Comparison of ENCODE assay signal across 8 mouse cellular contexts in the genomic region with DNA sequence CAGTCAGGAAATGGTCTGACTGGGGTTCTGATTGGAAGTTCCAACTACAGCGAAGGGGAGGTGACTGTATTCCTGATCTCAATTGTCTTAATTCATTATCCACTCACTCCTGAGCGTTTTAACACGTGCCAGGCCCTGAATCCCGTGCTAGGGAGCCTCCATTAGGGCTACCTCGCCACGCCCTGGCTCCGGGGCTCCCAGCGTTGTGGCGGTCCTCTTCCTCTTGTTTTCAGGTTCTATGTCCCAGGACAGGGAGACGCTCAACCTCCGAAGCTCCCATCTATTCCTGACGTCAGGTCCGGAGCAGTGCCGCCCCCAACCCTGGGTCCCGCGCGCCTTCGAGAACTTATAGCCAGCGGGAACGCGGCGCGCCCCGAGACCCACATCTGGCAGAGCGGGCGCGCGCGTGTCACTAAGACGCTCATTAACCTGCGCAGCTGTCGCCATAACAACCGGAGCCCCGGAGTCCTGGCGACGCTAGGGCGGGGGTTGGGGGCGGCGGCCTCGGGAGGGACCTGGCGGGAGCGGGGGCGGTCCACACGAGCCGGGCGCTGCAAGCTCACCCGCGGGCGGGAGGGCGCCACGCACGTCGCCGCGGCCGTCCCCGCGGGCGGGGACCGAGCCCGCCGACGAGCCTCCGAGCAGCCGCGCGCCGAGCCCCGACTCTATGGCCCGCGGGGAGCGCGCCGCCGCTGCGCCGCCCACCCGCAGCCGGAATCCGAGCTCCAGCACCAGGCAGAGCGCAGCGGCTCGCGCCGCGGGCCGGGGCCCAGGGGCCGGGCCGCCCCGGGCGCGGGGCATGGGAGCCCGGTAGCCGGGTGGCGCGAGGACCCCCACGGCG. TPM values are rescaled to one million over a fixed set of nuclear protein-coding genes. Genes with fewer than 3 reads are reported as not detected.
DNase-seq lines count a peak whose midpoint lies in the region; ATAC-seq and TF ChIP-seq lines count a peak whose summit lies in the region.

Neurl1a (plus strand) TSS at position 390 of the 841 bp plus-strand sequence.

- H3K9me3 ChIP-seq in intestine, embryonic 16.5 days (ENCODE audit: control insufficient read depth, low read length) = no peaks in the 10 kb centered on the region; the same call in 1 of the 2 replicates
- H3K9me3 ChIP-seq in limb, embryonic 14.5 days (ENCODE audit: control insufficient read depth, low read length) = peaks cover 5% of the 10 kb centered on the region; the same call in 1 of the 2 replicates
- H3K9me3 ChIP-seq in midbrain, embryonic 16.5 days (replicated peaks; ENCODE audit: control insufficient read depth, low read length, poor library complexity, severe bottlenecking) = peaks cover 4% of the 10 kb centered on the region; the same call in 1 of the 2 replicates

- H3K27me3 ChIP-seq in intestine, embryonic 16.5 days (replicated peaks; ENCODE audit: control insufficient read depth, insufficient read depth, low read length) = peaks cover 7% of the 10 kb centered on the region
- H3K27me3 ChIP-seq in limb, embryonic 14.5 days (ENCODE audit: control insufficient read depth, insufficient read depth, low read length) = peaks cover 17% of the 10 kb centered on the region
- 0 out of 2 replicates have a peak, but pooled peaks cover 4% of the 10 kb centered on the region for H3K27me3 ChIP-seq in midbrain, embryonic 16.5 days (ENCODE audit: control insufficient read depth, insufficient read depth, low read depth, low read length)

- no peaks in the 10 kb centered on the region; the same call in 1 of the 2 replicates for H3K4me1 ChIP-seq in cortical plate, adult 2 months (ENCODE audit: control insufficient read depth, insufficient read depth, low read length)
- no peaks in the 10 kb centered on the region; the same call in 1 of the 2 replicates for H3K4me1 ChIP-seq in intestine, embryonic 16.5 days (ENCODE audit: control insufficient read depth, insufficient read depth, low read length)
- H3K4me1 ChIP-seq in limb, embryonic 14.5 days (ENCODE audit: control insufficient read depth, insufficient read depth, low read length) = peaks cover 6% of the 10 kb centered on the region
- peaks cover 11% of the 10 kb centered on the region for H3K4me1 ChIP-seq in midbrain, embryonic 16.5 days (ENCODE audit: control insufficient read depth, insufficient read depth, low read length)

- H3K9ac ChIP-seq in intestine, embryonic 16.5 days (ENCODE audit: low read depth, low read length) = peak within 1 kb of the TSS; percentile 78
- peak within 1 kb of the TSS; percentile 68 for H3K9ac ChIP-seq in limb, embryonic 14.5 days (ENCODE audit: low read depth, low read length, severe bottlenecking)
- peak within 1 kb of the TSS; percentile 81 for H3K9ac ChIP-seq in midbrain, embryonic 16.5 days (ENCODE audit: low read depth, low read length)

- H3K36me3 ChIP-seq in intestine, embryonic 16.5 days (ENCODE audit: control insufficient read depth, insufficient read depth, low read length) = no peaks in the 10 kb centered on the region
- H3K36me3 ChIP-seq in limb, embryonic 14.5 days (ENCODE audit: control insufficient read depth, insufficient read depth, low read length) = no peaks in the 10 kb centered on the region
- no peaks in the 10 kb centered on the region for H3K36me3 ChIP-seq in midbrain, embryonic 16.5 days (ENCODE audit: control insufficient read depth, insufficient read depth, low read length)

- peak; percentile 94 for DNase-seq in heart, adult 11 months
- no peak for DNase-seq in heart, adult 9 months (ENCODE audit: low spot score in 2 of 2)
- peak; percentile 50 for DNase-seq in gastrocnemius, postnatal 10 days
- DNase-seq in limb, embryonic 14.5 days (ENCODE audit: low spot score) = peak; percentile 79
- peak; percentile 66 for DNase-seq in testis, postnatal 10 days (ENCODE audit: low spot score)

- 0 out of 2 replicates have a peak within 1 kb of the TSS, but pooled peaks have one; percentile 72 for H3K27ac ChIP-seq in cortical plate, adult 2 months (ENCODE audit: insufficient read depth, low read length)
- H3K27ac ChIP-seq in intestine, embryonic 16.5 days (ENCODE audit: low read length) = peak within 1 kb of the TSS; percentile 28
- no peak within 1 kb of the TSS for H3K27ac ChIP-seq in limb, embryonic 14.5 days (replicated peaks; ENCODE audit: low read depth, low read length)
- peak within 1 kb of the TSS; percentile 84 for H3K27ac ChIP-seq in midbrain, embryonic 16.5 days (ENCODE audit: low read length)

- TF ChIP-seq CTCF in cortical plate, adult 2 months (IDR thresholded peaks at IDR 0.05; ENCODE audit: extremely low read depth, insufficient read depth, low read length) = no peak

- TF ChIP-seq POLR2A in cortical plate, adult 2 months (IDR thresholded peaks at IDR 0.05; ENCODE audit: extremely low read depth, insufficient read depth, low read length) = no peak
- no peak for TF ChIP-seq POLR2A in limb, embryonic 14.5 days (IDR thresholded peaks at IDR 0.05; ENCODE audit: borderline replicate concordance, extremely low read depth, insufficient read depth, insufficient read length)

- peak; percentile 74 for ATAC-seq in intestine, embryonic 16.5 days
- peak; percentile 73 for ATAC-seq in limb, embryonic 14.5 days (ENCODE audit: low FRiP score, low read depth)
- ATAC-seq in midbrain, embryonic 16.5 days = peak; percentile 79

- H3K4me3 ChIP-seq in cortical plate, adult 2 months (ENCODE audit: insufficient read depth, low read length) = peak within 1 kb of the TSS; percentile 92
- H3K4me3 ChIP-seq in intestine, embryonic 16.5 days (ENCODE audit: low read length) = peak within 1 kb of the TSS; percentile 72
- H3K4me3 ChIP-seq in limb, embryonic 14.5 days (replicated peaks; ENCODE audit: low read length) = peak within 1 kb of the TSS; percentile 71
- H3K4me3 ChIP-seq in midbrain, embryonic 16.5 days (ENCODE audit: low read depth, low read length) = peak within 1 kb of the TSS; percentile 84

- H3K4me2 ChIP-seq in intestine, embryonic 16.5 days (ENCODE audit: low read depth, low read length) = peak within 1 kb of the TSS; percentile 98
- peak within 1 kb of the TSS; percentile 99 for H3K4me2 ChIP-seq in limb, embryonic 14.5 days (replicated peaks; ENCODE audit: low read depth, low read length, severe bottlenecking)
- H3K4me2 ChIP-seq in midbrain, embryonic 16.5 days (ENCODE audit: low read length) = peak within 1 kb of the TSS; percentile 85

- under 1% methylated on average over 73 of the region's 98 CpGs for WGBS in intestine, embryonic 16.5 days
- under 1% methylated on average over 33 of the region's 98 CpGs for WGBS in limb, embryonic 14.5 days
- under 1% methylated on average over 64 of the region's 98 CpGs for WGBS in midbrain, embryonic 16.5 days

RNA-seq across cellular contexts. Expression of gene Neurl1a, which starts in this region (rescaled TPM):
- polyA plus RNA-seq in cortical plate, adult 2 months (2012; rRNA removed) = 118 and 124 TPM in 2 replicates
- 10 to 100 TPM; 49.9 to 64.5 TPM for total RNA-seq in gastrocnemius, postnatal 10 days (2021)
- 3.7 and 4.2 TPM in 2 replicates for polyA plus RNA-seq in intestine, embryonic 16.5 days (2015; fragmentation: Nextera tagmentation; extraction: Ambion mirVana)
- 10.3 and 11.9 TPM in 2 replicates for polyA plus RNA-seq in limb, embryonic 14.5 days (2012; rRNA removed)
- 6.6 and 8.0 TPM in 2 replicates for polyA plus RNA-seq in limb, embryonic 14.5 days (2014; fragmentation: Nextera tagmentation; extraction: Ambion mirVana)
- 15.3 and 15.4 TPM in 2 replicates for polyA plus RNA-seq in midbrain, embryonic 16.5 days (2015; fragmentation: Nextera tagmentation; extraction: Ambion mirVana)

Comparison
In these comparisons a context has a peak if more than half of its experiments do, and no peak if none do; other contexts are left out.
1. DNase-seq: peak in heart, adult 11 months (single experiment), gastrocnemius, postnatal 10 days (single experiment), limb, embryonic 14.5 days (single experiment) and testis, postnatal 10 days (single experiment); none in heart, adult 9 months (0 of 2).
2. Peak in every context shown above with its lines, with median percentiles within 50 percentile points of each other: H3K4me3 ChIP-seq, ATAC-seq, H3K4me2 ChIP-seq and H3K9ac ChIP-seq.